Mouse (Mus musculus): ENCODE results near the gene Htr6. TPM values are rescaled to one million over a fixed set of nuclear protein-coding genes. Genes with fewer than 3 reads are reported as not detected.

Htr6 gene
- total RNA-seq, 2 experiments from 2014 or later, result 5.4 to 6.5 TPM

- DNase-seq (ENCODE audit: low spot score in 2 of 2), result no peak
These were observed 13.8 kb upstream of the Htr6 start for GRCm38 (mm10) chr4:139088982-139089671.

- DNase-seq (ENCODE audit: low spot score in 2 of 2), result no peak
These were observed 11.6 kb upstream of the Htr6 start for GRCm38 (mm10) chr4:139086984-139087383.

DNA sequence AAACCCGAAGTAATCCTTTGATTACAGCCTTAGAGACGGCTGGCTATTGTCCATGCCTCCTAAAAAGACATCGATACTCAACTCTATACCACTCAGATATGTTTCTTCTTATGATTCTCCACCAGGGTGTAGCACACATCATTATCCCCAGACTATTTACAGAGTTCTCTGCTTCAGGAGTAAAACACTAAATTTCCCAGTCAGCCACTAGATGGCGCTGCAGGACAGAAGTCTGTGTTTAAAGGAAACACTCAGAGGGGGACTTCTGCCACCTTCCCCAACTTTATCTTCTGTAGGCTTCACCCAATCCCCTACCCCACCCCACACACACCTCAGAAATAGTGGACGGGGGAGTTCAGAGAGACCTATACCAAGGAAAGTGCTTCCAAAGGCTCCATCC is 10.7 kb upstream of the Htr6 start:
- DNase-seq (ENCODE audit: low spot score in 2 of 2), result peak; percentile 95 to 96

- DNase-seq (ENCODE audit: low spot score in 2 of 2), result no peak
These were observed 10.0 kb upstream of the Htr6 start for GRCm38 (mm10) chr4:139085337-139085736.

- DNase-seq (ENCODE audit: low spot score in 2 of 2), result peak; percentile 78 to 81
These were observed 7.6 kb upstream of the Htr6 start for GRCm38 (mm10) chr4:139082790-139083564.

GRCm38 (mm10) chr4:139081270-139081931 is 6.0 kb upstream of the Htr6 start:
- peak; percentile 42 to 61 for DNase-seq (ENCODE audit: low spot score in 2 of 2)

DNA sequence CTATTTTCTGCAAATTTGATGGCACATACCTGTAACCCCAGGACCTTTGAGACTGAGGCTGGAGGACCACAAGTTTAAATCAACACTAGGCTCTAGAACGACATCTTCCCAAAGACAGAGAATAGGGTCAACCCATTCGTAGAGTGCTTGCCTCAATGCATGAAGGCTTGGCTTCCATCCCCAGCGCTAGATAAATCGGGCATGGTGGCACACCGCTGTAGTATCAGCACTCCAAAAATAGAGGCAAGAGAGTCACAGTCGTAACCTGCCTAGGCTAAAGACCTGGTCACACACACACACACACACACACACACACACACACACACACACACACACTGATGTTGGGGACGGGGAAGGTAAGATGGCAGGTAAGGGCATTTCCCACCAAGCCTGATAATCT is 4.9 kb upstream of the Htr6 start:
- DNase-seq (ENCODE audit: low spot score in 2 of 2), result no peak

- DNase-seq (ENCODE audit: low spot score in 2 of 2), result no peak
These were observed 4.1 kb upstream of the Htr6 start for GRCm38 (mm10) chr4:139079439-139079838.

GRCm38 (mm10) chr4:139078726-139079125 is 3.4 kb upstream of the Htr6 start:
- no peak for DNase-seq (ENCODE audit: low spot score in 2 of 2)

GRCm38 (mm10) chr4:139078313-139078712 is 2.9 kb upstream of the Htr6 start:
- DNase-seq (ENCODE audit: low spot score in 2 of 2), result no peak

GRCm38 (mm10) chr4:139075915-139076314 is 545 bp upstream of the Htr6 start:
- DNase-seq (ENCODE audit: low spot score in 2 of 2), result no peak

DNA sequence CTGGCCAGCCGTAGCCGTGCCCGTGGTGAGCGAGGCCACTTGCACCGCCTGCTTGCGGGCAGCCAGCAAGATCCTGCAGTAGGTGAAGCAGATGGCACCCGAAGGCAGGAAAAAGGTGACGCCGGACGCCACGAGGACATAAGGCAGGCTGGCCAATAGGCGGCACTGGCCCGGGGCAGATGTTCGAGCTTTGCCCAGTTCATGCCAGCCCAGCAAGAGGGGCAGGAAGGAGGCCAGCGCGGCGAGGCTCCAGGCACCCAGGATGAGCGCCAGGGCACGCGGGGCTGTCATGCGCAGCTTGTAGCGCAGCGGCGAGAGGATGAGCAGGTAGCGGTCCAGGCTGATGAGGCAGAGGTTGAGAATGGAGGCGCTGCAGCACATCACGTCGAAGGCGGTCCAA is 1.3 kb downstream of the Htr6 start:
- peak in 1 of 2 experiments; percentile 39 for DNase-seq (ENCODE audit: low spot score in 2 of 2)

DNA sequence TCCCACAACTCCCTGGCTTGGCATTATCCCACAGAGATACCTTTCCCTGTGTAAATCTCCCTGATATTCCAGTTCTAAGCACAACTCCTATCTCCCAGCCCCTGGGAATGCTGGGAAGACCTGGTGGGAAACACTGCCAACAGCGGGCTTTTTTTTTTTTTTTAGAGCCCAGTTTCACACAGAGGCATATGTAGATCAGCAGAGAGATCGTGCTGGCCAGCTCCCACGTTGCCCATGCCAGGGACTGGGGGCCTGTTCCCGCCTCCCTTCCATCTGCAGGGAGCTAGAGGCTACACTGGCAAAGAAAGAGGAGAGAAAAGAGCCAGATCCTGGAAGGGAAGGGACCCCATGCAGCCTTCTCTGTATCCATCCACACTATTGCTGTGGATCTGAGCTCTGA is 7.1 kb downstream of the Htr6 start:
- DNase-seq (ENCODE audit: low spot score in 2 of 2), result peak in 1 of 2 experiments; percentile 65

DNA sequence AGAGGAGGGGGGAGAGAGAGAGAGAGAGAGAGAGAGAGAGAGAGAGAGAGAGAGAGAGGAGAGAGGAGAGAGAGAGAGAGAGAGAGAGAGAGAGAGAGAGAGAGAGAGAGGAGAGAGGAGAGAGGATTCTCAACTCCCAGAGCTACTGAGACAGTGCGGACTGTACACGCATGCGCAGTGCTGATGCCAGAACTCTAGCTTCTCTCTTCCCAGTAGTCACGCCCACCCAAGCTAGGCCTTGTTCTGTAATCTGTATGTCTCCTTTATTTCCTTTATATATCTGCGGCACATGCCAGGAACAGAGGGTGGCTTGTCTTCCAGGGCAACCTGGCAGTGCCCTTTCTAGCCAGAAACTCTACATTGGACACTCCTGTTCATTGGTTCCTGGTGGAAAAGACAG is 10.5 kb downstream of the Htr6 start:
- no peak for DNase-seq (ENCODE audit: low spot score in 2 of 2)

GRCm38 (mm10) chr4:139059569-139059968 is 15.8 kb downstream of the Htr6 start:
- DNase-seq (ENCODE audit: low spot score in 2 of 2), result peak in 1 of 2 experiments; percentile 54

DNA sequence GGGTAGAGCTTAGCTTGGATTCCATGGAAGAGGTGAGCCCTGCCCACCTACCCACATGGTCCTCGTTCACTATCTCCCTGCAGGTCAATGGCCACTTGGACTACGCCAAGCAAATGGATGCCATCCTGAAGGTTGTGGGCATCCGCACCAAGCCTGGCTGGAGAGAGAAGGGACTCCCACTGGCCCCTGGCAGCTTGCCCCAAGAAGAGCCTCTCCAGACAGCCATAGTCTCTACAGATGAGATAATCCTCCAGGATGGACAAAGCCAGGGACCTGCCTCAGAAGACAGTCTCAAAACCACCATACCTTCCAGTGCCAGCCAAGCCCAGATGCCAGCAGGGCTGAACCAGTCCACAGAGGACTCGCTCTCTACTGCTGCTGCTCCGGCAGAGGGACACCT is 17.3 kb downstream of the Htr6 start:
- no peak for DNase-seq (ENCODE audit: low spot score in 2 of 2)

DNA sequence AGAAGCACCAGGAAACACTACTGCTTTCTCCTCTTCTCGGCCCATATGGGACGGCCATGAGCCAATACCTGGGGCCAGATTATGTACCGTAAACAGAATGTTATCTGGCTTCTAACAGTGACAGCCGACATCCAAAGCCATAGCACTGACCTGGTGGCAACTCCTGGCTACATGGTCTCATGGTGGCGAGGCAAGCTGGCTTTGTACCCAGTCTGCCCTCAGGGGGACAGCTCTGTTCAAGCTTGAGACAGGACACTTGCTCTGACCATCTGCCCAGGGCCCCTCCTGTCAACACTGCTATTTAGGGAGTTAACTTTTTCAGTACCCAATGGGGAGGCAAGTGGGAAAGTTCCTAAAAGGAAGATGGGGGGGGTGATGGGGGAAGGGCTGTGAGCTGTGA is 18.1 kb downstream of the Htr6 start:
- DNase-seq (ENCODE audit: low spot score in 2 of 2), result no peak

GRCm38 (mm10) chr4:139055744-139056143 is 19.6 kb downstream of the Htr6 start:
- DNase-seq (ENCODE audit: low spot score in 2 of 2), result no peak

- DNase-seq (ENCODE audit: low spot score in 2 of 2), result no peak
These were observed 20.0 kb downstream of the Htr6 start for GRCm38 (mm10) chr4:139055336-139055735.

DNA sequence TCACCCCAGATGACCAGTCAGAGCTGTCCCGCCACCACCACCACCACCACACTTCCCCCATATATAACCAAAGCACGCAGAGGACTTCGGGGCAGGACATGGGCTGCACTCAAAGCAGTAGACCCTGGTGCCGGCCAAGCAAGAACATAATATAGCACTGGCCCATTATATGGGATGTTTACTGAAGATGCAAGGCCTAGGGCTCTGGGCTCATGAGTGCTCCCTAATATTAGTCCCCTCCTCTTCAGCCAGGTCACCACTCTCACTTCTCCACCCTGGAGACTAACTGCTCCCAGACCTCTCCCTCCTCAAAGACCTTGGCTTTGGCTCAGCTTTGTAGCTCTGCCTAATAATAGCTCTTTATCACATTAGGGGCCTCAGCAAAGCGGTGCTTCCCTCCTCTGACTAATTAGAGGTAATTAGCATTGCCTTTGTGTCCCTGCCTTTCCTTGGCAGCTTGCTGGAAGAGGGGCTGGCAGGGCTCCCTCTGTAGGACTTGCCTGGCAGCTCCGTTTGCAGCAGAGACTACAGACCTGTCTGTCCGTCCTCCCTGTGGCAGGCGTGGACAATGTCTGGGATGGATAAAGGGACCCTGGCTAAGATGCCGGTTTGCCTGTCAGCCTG is 21.0 kb downstream of the Htr6 start:
- DNase-seq (ENCODE audit: low spot score in 2 of 2), result peak; percentile 73 to 79

DNA sequence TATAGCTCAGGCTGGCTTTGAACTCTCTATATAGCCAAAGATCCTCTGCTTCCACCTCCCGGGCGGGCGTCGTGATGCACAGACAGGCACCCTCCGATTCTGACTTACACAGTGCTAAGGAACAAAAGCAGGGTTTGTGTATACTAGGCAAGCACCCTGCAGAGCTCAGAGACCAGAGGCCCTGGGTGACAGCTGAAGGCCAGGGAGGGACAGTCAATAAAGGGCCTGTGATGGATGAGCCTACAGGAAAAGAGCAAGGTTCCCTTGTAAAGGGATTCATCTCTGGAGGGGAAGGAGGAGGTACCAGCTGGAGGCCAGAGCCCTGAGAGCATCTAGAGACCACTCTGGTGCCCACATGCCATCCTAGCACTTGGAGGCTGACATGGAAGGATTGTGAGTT is 22.0 kb downstream of the Htr6 start:
- DNase-seq (ENCODE audit: low spot score in 2 of 2), result no peak

DNA sequence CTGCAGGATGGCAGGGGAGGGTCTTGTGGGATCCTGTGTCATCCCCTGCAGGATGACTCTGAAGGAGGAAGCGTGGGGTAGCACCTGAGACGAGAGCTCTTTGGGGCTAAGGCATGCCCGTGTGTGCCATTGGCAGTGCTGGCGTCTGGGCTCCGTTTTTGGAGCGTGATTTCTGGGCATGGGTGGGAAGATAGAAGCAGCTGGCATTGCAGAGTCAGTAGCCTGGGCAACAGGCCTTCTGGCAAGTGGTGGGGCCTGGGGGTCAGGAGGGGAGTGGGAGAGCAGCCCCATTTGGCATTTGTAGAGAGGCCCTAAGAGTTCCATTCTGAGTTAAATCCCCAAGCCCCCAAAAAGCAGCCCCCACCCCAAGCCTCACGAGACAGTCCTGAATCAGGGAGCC is 22.6 kb downstream of the Htr6 start:
- DNase-seq (ENCODE audit: low spot score in 2 of 2), result no peak

Data from layer of hippocampus, postnatal 10 days (tissue).